Mouse (Mus musculus): ENCODE results near the gene Spin2d.
"Not testable (repeated sequence)": the region's sequence is repeated elsewhere in the genome, so short reads cannot be mapped to it uniquely, and the experiment has no call there.

The Spin2d gene

DNA sequence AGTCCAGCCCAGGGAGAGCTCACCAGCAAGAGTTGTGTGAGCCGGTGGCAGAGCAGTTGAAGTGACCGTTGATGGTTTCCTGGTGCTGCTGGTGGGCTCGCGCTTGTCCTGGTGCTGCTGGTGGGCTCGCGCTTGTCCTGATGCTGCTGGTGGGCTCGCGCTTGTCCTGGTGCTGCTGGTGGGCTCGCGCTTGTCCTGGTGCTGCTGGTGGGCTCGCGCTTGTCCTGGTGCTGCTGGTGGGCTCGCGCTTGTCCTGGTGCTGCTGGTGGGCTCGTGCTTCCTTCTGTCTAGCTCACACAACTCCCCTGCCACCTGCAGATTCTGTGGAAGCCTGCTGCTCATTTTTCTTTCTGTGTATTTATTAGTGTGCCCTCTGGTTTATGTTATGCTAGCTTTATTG lies at the start of gene Spin2d:
Gene Spin2d (minus strand): TSS at position 101 of the 400 bp plus-strand sequence.
- not testable (repeated sequence) for DNase-seq (ENCODE audit: extremely low spot score)

DNA sequence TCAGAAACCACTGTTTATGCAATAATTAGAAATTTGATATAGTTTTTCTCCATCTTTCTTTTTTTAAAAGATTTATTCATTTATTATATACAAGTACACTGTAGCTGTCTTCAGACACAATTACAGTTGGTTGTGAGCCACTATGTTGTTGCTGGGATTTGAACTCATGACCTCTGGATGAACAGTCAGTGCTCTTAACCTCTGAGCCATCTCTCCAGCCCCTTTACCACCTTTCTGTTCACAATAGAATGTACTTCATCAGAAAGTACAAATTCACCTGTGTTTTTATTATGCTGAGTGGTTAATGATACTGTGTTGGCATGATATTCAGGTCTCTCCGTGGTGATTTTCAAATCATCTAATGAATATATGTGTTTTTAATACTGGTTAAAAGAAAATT lies 48.6 kb upstream of the Spin2d start:
- no peak for DNase-seq (ENCODE audit: extremely low spot score)

DNA sequence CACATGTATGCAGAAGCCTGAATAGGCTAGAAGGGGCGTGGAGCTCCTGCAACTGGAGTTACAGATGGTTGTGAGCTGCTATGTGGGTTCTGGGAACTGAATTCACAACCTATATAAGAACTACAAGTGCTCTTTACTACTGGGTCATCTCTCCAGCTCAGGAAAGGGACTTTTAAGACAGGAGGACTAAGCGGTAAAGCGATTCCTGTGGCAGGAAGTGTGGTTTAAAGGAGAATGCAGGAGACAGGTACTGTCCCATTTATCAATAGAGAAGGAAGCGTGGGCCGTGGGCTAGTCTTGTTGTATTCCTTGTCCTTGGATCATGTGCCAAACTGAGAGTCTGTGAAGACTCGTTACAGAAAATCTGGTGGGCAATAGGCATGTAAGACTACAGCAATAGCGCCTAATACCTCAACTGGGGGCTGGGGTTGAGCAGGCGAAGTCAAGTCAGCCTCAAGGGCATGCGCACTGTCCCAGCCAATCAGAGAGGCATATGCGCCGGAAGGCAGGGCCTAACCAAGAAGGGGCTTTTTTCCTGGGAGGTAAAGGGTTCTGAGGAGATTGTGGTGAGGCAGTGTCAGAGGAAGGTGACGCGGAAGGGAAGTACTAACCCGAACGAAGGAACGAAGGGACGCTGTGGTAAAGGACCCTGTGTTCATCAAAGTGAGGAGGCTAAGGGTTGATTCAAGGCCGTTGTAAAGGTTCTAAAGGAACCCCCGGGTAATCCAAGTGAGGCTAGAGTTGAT lies 37.2 kb upstream of the Spin2d start, which contains the start of gene Xlr4b:
Gene Xlr4b (plus strand): TSS at position 515 of the 746 bp plus-strand sequence.
- not testable (repeated sequence) for DNase-seq (ENCODE audit: extremely low spot score)

DNA sequence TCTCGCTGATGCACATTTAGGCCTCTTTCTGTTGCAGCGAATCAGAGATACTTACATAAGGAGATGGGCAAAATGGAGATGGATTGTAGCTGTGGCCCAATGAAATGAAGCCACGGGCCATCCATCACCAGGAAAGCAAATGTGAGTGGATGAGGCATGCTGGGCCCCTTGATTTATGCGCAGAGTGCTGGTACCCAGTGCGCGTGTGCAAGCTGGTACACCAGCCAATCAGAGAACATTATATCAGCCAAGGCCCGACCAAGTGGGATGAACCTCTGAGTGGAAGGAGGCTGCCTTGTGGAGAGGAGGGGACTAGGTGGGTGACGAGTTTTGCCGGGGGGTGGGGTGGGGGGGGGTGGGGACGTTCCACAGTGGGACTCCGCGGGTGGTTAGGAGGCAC lies 15.1 kb upstream of the Spin2d start, which contains the start of gene Xlr3b:
Gene Xlr3b (plus strand): TSS at position 274 of the 400 bp plus-strand sequence.
- DNase-seq (ENCODE audit: extremely low spot score): not testable (repeated sequence)

DNA sequence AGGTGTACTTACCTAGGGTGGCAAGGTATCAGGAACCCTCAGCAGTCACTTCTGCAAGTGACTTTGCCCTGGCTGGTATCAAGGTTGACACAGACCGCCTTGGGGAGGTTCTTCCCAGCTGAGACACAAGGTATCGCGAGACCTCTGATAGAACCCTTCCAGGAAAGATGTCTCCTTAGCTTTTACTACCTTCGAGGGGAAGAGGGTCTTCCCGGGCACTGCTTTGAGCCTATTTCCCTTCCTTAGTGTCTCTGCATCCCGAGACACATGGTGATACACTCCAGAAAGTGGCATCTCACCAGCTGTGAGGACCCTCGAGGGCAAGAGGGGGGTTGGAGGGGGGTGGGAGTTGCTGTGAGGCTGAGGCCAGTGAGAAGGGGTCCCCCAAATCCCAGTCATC lies 27.4 kb downstream of the Spin2d start, which contains the start of gene DXBay18:
Gene DXBay18 (minus strand): TSS at position 101 of the 400 bp plus-strand sequence.
- not testable (repeated sequence) for DNase-seq (ENCODE audit: extremely low spot score)

DNA sequence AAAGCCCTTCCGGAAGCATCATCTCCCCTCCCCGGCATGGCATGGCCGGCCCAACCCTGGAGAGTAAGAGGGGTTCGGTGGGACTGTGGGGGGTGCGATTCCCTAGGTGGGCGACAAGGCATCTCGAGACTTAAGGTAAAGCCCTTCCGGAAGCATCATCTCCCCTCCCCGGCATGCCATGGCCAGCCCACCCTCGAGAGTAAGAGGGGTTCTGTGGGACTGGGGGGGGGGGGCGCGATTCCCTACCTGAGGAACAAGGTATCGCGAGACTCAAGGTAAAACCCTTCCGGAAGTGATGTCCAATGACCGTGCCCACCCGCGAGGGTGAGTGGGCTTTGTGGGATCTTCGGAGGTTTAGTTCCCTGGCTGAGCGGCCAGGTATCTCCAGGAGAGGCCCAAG lies 28.3 kb downstream of the Spin2d start, which contains the start of gene Xlr5b:
Gene Xlr5b (plus strand): TSS at position 301 of the 400 bp plus-strand sequence.
- DNase-seq (ENCODE audit: extremely low spot score): not testable (repeated sequence)

DNA sequence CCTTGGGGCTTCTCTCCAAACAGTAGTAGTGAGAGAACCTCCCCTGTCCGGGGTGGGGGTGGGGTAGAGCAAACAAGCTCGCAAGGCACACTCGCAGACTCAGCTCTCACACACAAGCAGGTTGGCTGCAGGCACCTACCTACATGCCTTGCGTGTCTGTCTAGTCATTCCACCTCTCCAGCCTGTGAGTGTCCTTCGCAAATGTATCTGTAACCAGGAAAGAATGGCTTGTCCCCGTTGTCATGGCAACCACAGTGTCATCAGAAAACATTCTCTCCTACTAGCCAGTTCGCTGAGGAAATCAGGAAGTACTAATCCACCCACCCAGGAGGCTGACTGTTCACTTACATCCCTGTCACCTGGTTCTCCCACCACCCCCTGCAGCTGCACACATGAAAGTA lies 33.6 kb downstream of the Spin2d start:
- DNase-seq (ENCODE audit: extremely low spot score): not testable (repeated sequence)
